Mouse (Mus musculus) left cerebral cortex, adult 2 months (tissue): ENCODE data around the gene Arhgap5. TPM values are rescaled to one million over a fixed set of nuclear protein-coding genes. Genes with fewer than 3 reads are reported as not detected.

Experiments used
- DNase-seq, 2 experiments: peaks; one replicate each; pipeline ENCODE4 v3.0.0; 2021 to 2022; ENCODE audit warnings: low spot score in 2 of 2, mixed read lengths in 1 of 2; ENCODE audit errors: extremely low spot score in 1 of 2
- H3K27ac ChIP-seq: fragments of 200-600 bp; 2 replicates; pipeline ENCODE4 v1.8.1; 2022
- H3K4me3 ChIP-seq: fragments of 200-600 bp; 2 replicates; pipeline ENCODE4 v1.8.1; 2022
- CTCF ChIP-seq: fragments of 200-600 bp; IDR thresholded peaks from 2 replicates; pipeline ENCODE4 v1.8.1; 2022; ENCODE audit warnings: antibody characterized with exemption, mild to moderate bottlenecking, moderate library complexity
- intact Hi-C: fragments of 180-260 bp; cut with DNase I; formaldehyde crosslinking; loops from one replicate; pipeline ENCODE4 v1.15.1; 2025
- total RNA-seq, 2 experiments: library from RNA; stranded (reverse); gene quantifications; 2 replicates each; pipeline ENCODE4 v1.2.3; 2021

The Arhgap5 gene
- total RNA-seq, 2 experiments from 2014 or later: 141 to 144 TPM

DNA sequence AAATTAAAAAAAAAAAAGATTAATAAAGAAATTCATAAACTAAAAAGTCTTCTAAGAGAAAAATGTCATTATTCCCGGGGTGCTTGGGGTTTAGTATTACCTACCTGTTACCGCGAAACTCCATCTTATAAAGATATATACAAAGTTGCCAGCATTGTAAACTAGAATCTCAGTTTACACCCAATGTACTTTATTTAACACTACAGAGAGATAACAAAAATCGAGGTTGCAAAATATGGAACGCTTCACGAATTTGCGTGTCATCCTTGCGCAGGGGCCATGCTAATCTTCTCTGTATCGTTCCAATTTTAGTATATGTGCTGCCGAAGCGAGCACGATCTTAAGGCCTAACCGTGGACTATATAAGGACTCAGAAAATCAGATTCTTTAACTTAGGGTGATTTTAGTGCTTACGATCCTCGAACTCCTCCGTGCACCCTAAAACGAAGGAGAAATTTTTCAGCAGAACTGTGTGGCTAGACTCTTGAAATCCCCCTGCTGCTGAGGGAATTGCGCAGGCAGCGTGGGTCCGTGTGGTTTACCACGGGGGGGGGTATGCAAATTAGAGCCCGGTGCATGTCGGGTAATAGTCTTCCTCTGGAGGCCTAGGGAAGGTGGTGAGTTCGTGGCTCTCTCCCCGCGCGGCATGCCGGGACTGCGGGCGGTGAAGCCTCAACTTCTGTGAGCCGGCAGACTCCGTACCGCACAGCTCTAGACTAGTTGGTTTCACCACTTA, 100.7 kb downstream of the Arhgap5 start:
- Histone ChIP-seq H3K27ac (peak overlapping the region; percentile 99), H3K4me3 (peak overlapping the region; percentile 61)
- intact Hi-C loops: loop anchor here (2.0 to 10.0 kb wide), 4 partner anchors 32 to 290 kb away; no protein-coding TSS in a partner anchor
- TF ChIP-seq CTCF: no peak
- peak; percentile 93 for DNase-seq

DNA sequence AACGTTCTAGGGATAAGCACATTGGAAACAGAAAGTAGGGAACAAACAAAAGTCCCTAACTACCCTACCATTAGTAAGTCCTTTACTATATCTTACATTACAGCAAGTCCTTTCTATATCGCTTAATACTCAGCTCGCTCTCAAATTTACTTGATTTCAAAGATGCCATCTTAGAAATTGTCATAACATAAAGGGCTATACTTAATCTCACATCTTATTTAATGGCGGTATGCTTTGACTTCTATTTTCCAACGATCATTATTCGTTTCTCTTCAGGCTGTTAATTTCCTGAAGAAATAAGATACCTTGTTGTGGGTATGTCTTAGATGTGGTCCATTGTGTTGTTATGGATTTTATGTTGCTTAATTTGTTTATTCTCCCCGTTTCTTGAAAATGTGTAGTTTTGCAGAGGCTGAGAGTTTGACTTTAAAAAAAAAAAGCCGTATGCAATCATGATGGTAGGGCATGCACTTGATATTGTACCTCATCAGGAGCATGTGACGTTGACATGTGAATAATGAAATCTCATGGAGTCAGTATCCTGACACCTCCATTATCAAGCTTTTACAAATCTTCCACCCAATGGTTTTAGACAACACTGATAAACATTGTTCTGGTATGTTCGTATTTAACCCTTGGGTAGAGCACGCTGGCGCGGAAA, 101.3 kb downstream of the Arhgap5 start:
- no peak for TF ChIP-seq CTCF
- Histone ChIP-seq H3K4me3 (peak overlapping the region; percentile 61), H3K27ac (peak overlapping the region; percentile 99)
- no peak for DNase-seq
- intact Hi-C loops: loop anchor here (2.0 to 10.0 kb wide), 4 partner anchors 32 to 290 kb away; no protein-coding TSS in a partner anchor

DNA sequence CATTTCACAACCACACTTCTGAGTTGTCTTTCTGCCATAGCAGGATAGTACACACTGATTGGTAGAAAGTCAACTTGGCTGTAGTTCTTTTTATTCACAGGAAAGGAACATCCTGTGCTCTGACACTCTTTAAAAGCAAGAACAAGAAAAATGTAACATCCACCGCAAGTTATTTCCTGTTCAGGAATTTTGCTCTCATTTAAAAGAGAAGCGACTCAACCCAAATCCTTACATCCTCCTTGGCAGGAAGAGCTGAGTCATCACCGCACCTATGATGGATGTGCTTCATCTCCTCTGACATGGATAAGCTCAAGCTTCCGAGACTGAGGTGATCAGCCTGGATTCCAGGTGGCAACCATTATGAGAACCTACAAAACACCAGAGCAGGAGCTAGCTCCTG, 103.6 kb downstream of the Arhgap5 start:
- DNase-seq: no peak
- H3K27ac ChIP-seq: no peak overlapping the region
- intact Hi-C loops: loop anchor here (10.0 kb wide), 1 partner anchor 287 kb away; no protein-coding TSS in a partner anchor
- no peak overlapping the region for H3K4me3 ChIP-seq
- no peak for TF ChIP-seq CTCF

DNA sequence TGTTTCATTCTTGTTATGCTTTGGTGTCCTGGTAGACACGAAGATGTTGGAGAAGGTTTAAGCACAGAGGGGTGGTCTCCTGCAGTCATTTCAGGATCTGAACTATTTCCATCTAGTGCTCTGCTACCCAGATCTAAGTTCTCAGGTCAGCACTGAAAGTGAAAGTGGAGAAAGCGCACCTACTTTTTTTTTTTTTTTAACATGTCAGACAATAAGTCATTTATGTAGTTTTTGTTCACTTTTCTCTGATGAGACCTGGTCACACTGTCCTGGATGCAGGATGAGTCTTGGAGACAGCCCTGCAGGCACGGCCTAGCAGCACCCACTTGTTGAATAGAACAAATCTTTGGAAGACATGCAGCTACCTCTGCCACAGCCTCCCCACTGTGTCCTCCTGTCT, 111.9 kb downstream of the Arhgap5 start:
- intact Hi-C loops: no loop called here
- no peak for TF ChIP-seq CTCF
- DNase-seq: no peak
- Histone ChIP-seq H3K4me3 (no peak overlapping the region), H3K27ac (no peak overlapping the region)

DNA sequence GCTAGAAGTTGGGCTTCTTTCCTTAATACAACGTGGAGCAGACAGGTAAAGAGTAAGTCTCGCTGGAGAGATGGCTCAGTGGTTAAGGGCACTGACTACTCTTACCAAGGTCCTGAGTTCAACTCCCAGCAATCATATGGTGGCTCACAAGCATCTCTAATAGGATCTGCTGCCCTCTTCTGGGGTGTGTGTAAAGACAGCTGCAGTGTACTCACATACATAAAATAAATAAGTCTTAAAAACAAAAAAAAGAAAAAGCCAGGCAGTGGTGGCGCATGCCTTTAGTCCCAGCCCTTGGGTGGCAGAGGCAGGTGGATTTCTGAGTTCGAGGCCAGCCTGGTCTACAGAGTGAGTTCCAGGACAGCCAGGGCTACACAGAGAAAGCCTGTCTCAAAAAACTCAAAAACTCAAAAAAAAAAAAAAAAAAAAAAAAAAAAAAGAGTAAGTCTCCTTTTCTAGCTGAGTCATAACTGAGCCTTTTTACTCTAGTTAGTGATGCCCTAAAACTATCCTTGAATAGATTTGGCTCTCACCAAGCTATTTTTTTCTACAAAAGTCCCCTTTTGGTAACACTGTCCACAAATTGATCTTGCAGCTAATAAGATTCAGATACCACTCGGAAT, 114.8 kb downstream of the Arhgap5 start:
- intact Hi-C loops: no loop called here
- TF ChIP-seq CTCF: no peak
- Histone ChIP-seq H3K4me3 (no peak overlapping the region), H3K27ac (no peak overlapping the region)
- DNase-seq: no peak

DNA sequence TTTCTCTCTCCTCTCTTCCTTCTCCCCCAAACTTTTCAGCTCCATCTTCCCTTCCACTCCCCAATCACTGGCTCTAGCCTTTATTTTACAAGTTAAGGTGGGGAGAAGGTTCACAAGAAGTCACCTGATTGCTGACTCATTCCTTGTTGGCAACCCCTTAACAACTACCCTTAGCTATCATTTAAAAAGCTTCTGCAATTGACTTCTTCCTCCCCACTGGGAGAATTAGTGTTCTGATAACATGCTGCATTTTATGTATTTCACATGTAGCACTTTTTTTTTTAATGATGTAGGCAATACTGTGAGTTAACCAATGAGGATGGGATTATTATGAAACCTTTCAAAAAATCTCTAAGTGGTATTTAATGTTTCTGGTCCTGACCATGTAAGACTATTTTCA, 115.9 kb downstream of the Arhgap5 start:
- DNase-seq: no peak
- intact Hi-C loops: no loop called here
- no peak overlapping the region for H3K27ac ChIP-seq
- no peak for TF ChIP-seq CTCF
- H3K4me3 ChIP-seq: no peak overlapping the region

Other genes starting within 250 kb of the Arhgap5 start
- 100 to 1,000 TPM; 178 to 181 TPM for gene Akap6, start 195.4 kb downstream of the Arhgap5 start, total RNA-seq